Mouse (Mus musculus): ENCODE results near the gene Scn2a. TPM values are rescaled to one million over a fixed set of nuclear protein-coding genes. Genes with fewer than 3 reads are reported as not detected.

Scn2a gene
- under 1 TPM; 0.33 to 0.60 (median 0.47) TPM for total RNA-seq (2022)

GRCm38 (mm10) chr2:65620556-65621166, at the start of gene Scn2a:
Gene Scn2a, plus strand, starts transcription at chr2:65620771.
- no peak for DNase-seq (ENCODE audit: low spot score)

- no peak for DNase-seq (ENCODE audit: low spot score)
Observed at GRCm38 (mm10) chr2:65587679-65588078, 32.9 kb upstream of the Scn2a start.

- DNase-seq (ENCODE audit: low spot score) = no peak
Observed at GRCm38 (mm10) chr2:65607813-65608212, 12.8 kb upstream of the Scn2a start.

- DNase-seq (ENCODE audit: low spot score) = no peak
Observed at GRCm38 (mm10) chr2:65611887-65612286, 8.7 kb upstream of the Scn2a start.

- no peak for DNase-seq (ENCODE audit: low spot score)
Observed at GRCm38 (mm10) chr2:65619781-65620180, 790 bp upstream of the Scn2a start.

- no peak for DNase-seq (ENCODE audit: low spot score)
Observed at GRCm38 (mm10) chr2:65621254-65621653, 683 bp downstream of the Scn2a start.

- DNase-seq (ENCODE audit: low spot score) = no peak
Observed at GRCm38 (mm10) chr2:65621838-65622237, 1.3 kb downstream of the Scn2a start.

GRCm38 (mm10) chr2:65652636-65653035, 32.1 kb downstream of the Scn2a start:
- no peak for DNase-seq (ENCODE audit: low spot score)

GRCm38 (mm10) chr2:65657031-65657430, 36.5 kb downstream of the Scn2a start:
- DNase-seq (ENCODE audit: low spot score) = no peak

- DNase-seq (ENCODE audit: low spot score) = no peak
Observed at GRCm38 (mm10) chr2:65658430-65658829, 37.9 kb downstream of the Scn2a start.

GRCm38 (mm10) chr2:65663892-65664291, 43.3 kb downstream of the Scn2a start:
- DNase-seq (ENCODE audit: low spot score) = no peak

- DNase-seq (ENCODE audit: low spot score) = no peak
Observed at GRCm38 (mm10) chr2:65664481-65664880, 43.9 kb downstream of the Scn2a start.

GRCm38 (mm10) chr2:65665180-65665579, 44.6 kb downstream of the Scn2a start:
- DNase-seq (ENCODE audit: low spot score) = no peak

GRCm38 (mm10) chr2:65667590-65668436, 47.2 kb downstream of the Scn2a start:
- DNase-seq (ENCODE audit: low spot score) = no peak

- DNase-seq (ENCODE audit: low spot score) = peak; percentile 80
Observed at GRCm38 (mm10) chr2:65668437-65669135, 48.0 kb downstream of the Scn2a start.

- no peak for DNase-seq (ENCODE audit: low spot score)
Observed at GRCm38 (mm10) chr2:65669561-65669960, 49.0 kb downstream of the Scn2a start.

- DNase-seq (ENCODE audit: low spot score) = no peak
Observed at GRCm38 (mm10) chr2:65670153-65670817, 49.7 kb downstream of the Scn2a start.

- DNase-seq (ENCODE audit: low spot score) = no peak
Observed at GRCm38 (mm10) chr2:65679621-65680020, 59.0 kb downstream of the Scn2a start.

- no peak for DNase-seq (ENCODE audit: low spot score)
Observed at GRCm38 (mm10) chr2:65685151-65685550, 64.6 kb downstream of the Scn2a start.

- no peak for DNase-seq (ENCODE audit: low spot score)
Observed at GRCm38 (mm10) chr2:65690456-65691184, 70.0 kb downstream of the Scn2a start.

GRCm38 (mm10) chr2:65694485-65694884, 73.9 kb downstream of the Scn2a start:
- DNase-seq (ENCODE audit: low spot score) = no peak
